Mouse (Mus musculus): ENCODE data around the gene Xxylt1. TPM values are rescaled to one million over a fixed set of nuclear protein-coding genes. Genes with fewer than 3 reads are reported as not detected.

Xxylt1 gene
- total RNA-seq (2014; fragmentation: Nextera tagmentation) (6.1 and 18.1 TPM in 2 replicates), total RNA-seq (2017) (6.9 and 8.5 TPM in 2 replicates)

DNA sequence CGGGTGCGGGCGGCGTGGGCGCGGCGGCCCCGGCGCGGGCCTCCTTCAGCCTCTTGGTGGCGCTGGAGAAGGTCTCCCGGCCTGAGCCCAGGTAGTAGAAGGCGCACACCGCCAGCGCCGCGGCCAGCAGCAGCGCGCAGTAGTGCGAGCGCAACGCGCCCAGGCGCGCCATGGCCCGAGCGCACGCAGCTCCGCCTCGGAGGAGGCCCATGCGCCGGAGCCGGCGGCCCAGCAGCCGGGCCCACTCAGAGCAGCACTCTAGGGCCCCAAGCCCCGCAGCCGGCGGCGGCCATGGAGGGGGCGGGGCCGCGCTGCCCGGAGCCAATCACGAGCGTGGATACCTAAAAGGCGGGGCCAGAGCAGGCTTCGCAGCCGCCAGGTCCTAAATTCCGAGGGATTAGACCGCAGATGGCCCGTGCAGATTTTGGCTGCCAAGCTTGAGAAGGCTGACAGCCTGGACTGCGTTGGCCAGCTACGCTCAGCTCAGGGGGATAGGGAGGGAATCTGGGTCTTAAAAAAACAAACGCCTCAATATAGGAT lies at the start of gene Xxylt1:
TSS of gene Xxylt1 (minus strand) at position 308 of the 540 bp plus-strand sequence.
- peak; percentile 95 for ATAC-seq (replicated peaks; ENCODE audit: low FRiP score, low TSS enrichment, poor library complexity, severe bottlenecking)

GRCm38 (mm10) chr16:31128116-31128515 lies 46.9 kb upstream of the Xxylt1 start:
- no peak for ATAC-seq (replicated peaks; ENCODE audit: low FRiP score, low TSS enrichment, poor library complexity, severe bottlenecking)

DNA sequence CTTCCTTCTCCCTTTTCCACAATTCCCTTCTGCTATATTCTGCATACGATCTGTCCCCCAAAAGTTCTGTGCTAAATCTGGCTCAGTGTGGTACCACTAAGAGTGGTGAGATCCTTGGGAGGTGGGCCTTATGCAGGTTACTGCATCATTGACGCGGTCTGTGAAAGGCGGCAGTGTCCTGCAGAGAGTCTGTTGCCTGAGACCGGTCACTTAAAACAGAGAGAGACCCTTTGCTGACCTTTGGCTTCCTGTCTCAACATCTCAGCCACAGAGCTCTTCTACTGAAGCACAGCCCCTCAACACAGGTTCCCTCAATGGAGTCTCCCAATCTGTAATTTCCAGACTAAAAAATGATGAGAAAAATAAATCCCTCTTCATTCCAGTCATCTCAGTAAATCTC lies 43.8 kb upstream of the Xxylt1 start:
- no peak for ATAC-seq (replicated peaks; ENCODE audit: low FRiP score, low TSS enrichment, poor library complexity, severe bottlenecking)

DNA sequence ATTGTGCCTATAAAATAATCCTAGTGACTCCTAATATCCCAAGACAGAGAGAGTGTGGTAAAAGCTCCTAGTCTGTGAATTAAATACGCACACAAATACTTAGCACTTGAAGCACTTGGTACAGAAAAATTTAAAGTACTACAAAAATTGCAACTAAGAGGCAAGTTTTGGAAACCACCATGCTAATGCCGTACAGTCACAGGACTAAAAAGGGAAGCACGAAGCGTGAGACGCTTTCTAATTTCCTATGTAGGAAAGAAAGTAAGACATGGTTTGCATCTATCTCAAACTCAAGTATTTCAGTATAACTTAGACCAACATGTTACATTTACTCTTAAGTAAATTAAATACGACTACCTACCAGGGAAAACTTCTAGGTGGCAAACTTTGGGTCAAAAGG lies 40.4 kb upstream of the Xxylt1 start:
- ATAC-seq (replicated peaks; ENCODE audit: low FRiP score, low TSS enrichment, poor library complexity, severe bottlenecking) = no peak

- no peak for ATAC-seq (replicated peaks; ENCODE audit: low FRiP score, low TSS enrichment, poor library complexity, severe bottlenecking)
Measured at GRCm38 (mm10) chr16:31113596-31113995, 32.4 kb upstream of the Xxylt1 start.

- ATAC-seq (replicated peaks; ENCODE audit: low FRiP score, low TSS enrichment, poor library complexity, severe bottlenecking) = no peak
Measured at GRCm38 (mm10) chr16:31101352-31101751, 20.1 kb upstream of the Xxylt1 start.

- no peak for ATAC-seq (replicated peaks; ENCODE audit: low FRiP score, low TSS enrichment, poor library complexity, severe bottlenecking)
Measured at GRCm38 (mm10) chr16:31099906-31100305, 18.7 kb upstream of the Xxylt1 start.

GRCm38 (mm10) chr16:31094036-31094435 lies 12.8 kb upstream of the Xxylt1 start:
- ATAC-seq (replicated peaks; ENCODE audit: low FRiP score, low TSS enrichment, poor library complexity, severe bottlenecking) = no peak

DNA sequence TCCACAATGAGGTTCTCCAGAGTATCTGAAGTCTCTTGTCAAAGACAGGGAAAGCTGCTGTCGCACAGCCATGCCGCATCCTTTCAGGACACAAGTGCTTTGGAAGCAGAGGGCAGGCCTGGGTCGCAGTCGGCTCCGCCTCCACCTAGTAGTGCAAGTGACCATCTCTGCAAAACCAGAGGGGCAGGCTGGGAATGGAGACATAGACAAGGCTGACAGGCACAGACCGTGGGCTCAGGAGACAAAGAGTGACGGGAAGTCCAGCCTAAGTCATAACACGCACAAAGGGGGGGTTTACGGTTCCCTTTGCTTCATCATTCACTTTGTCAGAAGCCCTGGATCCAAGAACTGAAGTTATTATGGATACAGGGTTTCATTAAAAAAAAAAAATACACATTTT lies 12.0 kb upstream of the Xxylt1 start:
- no peak for ATAC-seq (replicated peaks; ENCODE audit: low FRiP score, low TSS enrichment, poor library complexity, severe bottlenecking)

DNA sequence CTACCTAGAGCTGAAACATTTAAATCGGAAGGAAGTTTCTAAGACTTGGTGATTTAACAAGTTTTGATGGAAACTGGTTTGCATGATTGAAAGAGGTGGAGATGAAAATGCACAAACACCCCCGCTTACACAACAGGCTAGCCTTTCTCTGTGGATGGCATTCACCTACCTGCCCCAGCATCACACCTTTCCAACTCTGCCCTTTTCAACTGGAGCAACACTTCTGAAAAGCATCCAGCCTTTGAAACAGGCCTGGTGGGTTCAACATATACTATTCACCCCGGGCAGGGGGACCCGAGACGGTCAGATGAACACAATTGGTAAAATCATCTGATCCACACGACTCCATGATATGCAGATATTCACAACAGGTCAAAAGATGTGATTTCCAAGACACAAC lies 659 bp upstream of the Xxylt1 start:
- ATAC-seq (replicated peaks; ENCODE audit: low FRiP score, low TSS enrichment, poor library complexity, severe bottlenecking) = no peak

GRCm38 (mm10) chr16:31080573-31081051 lies 620 bp downstream of the Xxylt1 start:
- ATAC-seq (replicated peaks; ENCODE audit: low FRiP score, low TSS enrichment, poor library complexity, severe bottlenecking) = peak; percentile 75

DNA sequence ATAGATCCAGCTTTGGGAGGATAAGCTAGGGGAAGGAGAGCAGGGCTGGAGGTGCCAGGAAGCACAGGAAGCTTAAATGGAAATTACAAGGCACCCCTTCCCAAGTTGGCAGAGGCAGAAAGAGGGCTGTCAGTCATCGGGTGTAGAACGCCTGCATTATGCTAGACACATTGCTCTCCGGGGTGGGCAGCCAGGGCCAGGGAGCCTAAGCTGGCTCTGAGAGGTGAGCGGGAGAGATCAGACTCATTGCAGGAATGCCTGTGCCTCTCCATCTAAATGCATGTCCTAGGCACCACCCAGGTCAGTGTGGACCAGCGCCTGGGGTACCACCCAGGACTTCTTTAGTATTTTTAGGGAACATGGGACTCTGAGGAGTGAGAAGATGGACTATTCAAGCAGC lies 3.8 kb downstream of the Xxylt1 start:
- ATAC-seq (replicated peaks; ENCODE audit: low FRiP score, low TSS enrichment, poor library complexity, severe bottlenecking) = no peak

DNA sequence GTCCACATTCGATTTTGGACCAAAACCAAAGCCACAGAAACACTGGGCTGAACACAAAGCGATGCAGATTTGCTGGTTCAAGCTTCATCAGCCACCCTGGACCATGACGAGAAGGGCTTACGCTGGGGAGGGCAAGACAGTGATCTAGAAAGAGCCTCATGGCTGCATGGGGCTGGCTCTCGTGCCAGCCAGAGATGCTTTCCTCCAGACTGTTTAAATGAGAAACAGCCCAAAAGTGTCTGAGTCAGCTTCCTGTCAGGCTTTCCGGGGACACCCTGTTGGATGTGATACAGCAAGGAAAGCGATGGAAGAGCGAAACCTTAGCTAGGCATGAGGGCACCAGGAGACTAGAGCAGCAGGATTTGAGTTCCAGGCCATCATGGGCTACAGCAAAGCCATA lies 4.8 kb downstream of the Xxylt1 start:
- ATAC-seq (replicated peaks; ENCODE audit: low FRiP score, low TSS enrichment, poor library complexity, severe bottlenecking) = no peak

GRCm38 (mm10) chr16:31074324-31074908 lies 6.8 kb downstream of the Xxylt1 start:
- no peak for ATAC-seq (replicated peaks; ENCODE audit: low FRiP score, low TSS enrichment, poor library complexity, severe bottlenecking)

DNA sequence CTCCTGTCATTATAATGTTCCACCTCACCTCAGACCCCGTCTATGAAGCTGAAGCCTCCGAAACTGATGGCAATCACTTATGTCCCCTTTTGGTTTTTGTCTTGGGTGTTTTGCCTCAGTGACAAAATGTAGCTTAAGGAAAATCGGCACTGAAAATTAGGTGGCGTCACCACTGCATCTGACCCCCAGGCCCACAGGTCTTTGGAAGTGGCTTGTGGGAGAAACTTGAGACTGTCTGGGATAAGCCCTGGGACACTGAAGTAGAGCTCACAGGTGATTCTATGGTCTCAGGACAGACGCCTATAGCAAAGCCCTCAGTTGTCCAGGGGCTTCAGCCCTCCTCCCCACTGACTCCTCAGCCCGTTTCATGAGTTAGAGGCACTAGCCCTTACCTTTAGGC lies 9.5 kb downstream of the Xxylt1 start:
- ATAC-seq (replicated peaks; ENCODE audit: low FRiP score, low TSS enrichment, poor library complexity, severe bottlenecking) = no peak

DNA sequence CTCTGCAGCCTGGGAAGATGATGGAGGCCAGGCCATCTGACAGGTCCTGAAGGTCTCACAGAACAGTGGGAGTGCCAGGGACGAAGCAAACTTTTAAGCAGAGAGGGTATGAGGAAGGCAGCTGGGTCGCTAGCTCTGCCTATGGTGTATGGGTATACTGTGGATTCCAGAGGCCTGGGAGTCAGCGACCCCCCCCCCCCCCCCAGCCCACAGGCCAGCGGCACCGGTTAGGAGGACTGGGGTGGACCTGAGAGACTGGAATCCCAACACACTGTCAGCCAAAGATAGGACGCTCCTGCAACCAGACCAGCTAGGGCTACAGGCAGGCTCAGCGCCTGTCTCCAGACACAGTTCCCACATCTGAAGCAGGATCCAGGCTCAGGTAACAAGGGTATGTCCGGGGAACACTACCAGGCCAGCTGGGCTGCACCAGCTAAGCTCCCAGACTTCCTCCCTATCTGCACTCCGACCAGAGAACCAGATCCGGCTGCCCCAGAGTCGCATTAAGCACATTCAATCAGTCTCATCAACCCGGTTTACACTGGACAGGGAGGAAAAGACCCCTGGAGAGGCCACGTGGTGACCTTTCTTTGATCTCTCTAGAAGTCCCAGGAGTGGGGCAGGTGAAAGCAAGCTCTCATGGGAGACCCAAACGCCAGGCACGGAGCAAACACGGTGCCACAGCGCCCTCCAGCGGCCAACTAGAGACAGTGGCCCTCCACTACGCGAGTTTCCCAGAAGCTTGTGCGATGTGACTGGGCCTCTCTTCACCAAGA lies 10.7 kb downstream of the Xxylt1 start:
- peak; percentile 83 for ATAC-seq (replicated peaks; ENCODE audit: low FRiP score, low TSS enrichment, poor library complexity, severe bottlenecking)

GRCm38 (mm10) chr16:31069211-31070166 lies 11.7 kb downstream of the Xxylt1 start:
- no peak for ATAC-seq (replicated peaks; ENCODE audit: low FRiP score, low TSS enrichment, poor library complexity, severe bottlenecking)

DNA sequence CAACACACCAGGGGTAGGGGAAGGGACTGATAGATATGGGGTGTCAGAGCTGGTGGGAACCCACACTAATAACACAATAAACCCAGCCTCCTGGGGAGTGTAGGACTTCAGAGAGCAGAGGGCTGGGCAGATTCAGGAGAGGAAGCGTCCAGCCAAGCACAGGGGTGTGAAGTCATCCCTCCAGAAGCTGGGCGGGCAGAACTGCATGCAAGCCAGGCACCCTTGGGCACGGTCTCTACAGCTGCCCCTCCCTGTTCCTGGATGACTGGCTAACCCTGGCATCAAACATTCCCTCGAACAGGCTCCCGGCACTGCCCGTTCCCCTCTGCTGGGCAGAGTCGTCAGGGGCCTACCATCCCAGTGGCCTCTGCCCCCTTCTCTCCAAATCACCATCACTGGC lies 13.0 kb downstream of the Xxylt1 start:
- no peak for ATAC-seq (replicated peaks; ENCODE audit: low FRiP score, low TSS enrichment, poor library complexity, severe bottlenecking)

GRCm38 (mm10) chr16:31066344-31067098 lies 14.7 kb downstream of the Xxylt1 start:
- ATAC-seq (replicated peaks; ENCODE audit: low FRiP score, low TSS enrichment, poor library complexity, severe bottlenecking) = peak; percentile 50
